Mouse (Mus musculus) urinary bladder, postnatal 25 days (tissue): ENCODE results near the gene Fam222a.
A peak's percentile ranks its signal among the peaks of the same experiment; 100 is the strongest.

Experiments
- DNase-seq: peaks from one replicate; pipeline ENCODE4 v3.0.0; 2022; ENCODE audit warnings: low spot score

The Fam222a gene

GRCm38 (mm10) chr5:114611968-114612608 is 44.3 kb downstream of the Fam222a start:
- peak; percentile 42 for DNase-seq

- no peak for DNase-seq
Observed at GRCm38 (mm10) chr5:114614863-114615262, 47.0 kb downstream of the Fam222a start.

GRCm38 (mm10) chr5:114616336-114617061 is 48.7 kb downstream of the Fam222a start:
- no peak for DNase-seq

- DNase-seq: no peak
Observed at GRCm38 (mm10) chr5:114617809-114618208, 50.0 kb downstream of the Fam222a start.

GRCm38 (mm10) chr5:114618851-114619250 is 51.0 kb downstream of the Fam222a start:
- peak; percentile 69 for DNase-seq

- no peak for DNase-seq
Observed at GRCm38 (mm10) chr5:114620305-114620704, 52.5 kb downstream of the Fam222a start.

- peak; percentile 62 for DNase-seq
Observed at GRCm38 (mm10) chr5:114625590-114625989, 57.8 kb downstream of the Fam222a start.

- DNase-seq: no peak
Observed at GRCm38 (mm10) chr5:114631336-114631735, 63.5 kb downstream of the Fam222a start.

- no peak for DNase-seq
Observed at GRCm38 (mm10) chr5:114636091-114636490, 68.3 kb downstream of the Fam222a start.

- DNase-seq: peak; percentile 90
Observed at GRCm38 (mm10) chr5:114638769-114639644, 71.2 kb downstream of the Fam222a start.

- DNase-seq: no peak
Observed at GRCm38 (mm10) chr5:114639645-114639957, 71.8 kb downstream of the Fam222a start.

- no peak for DNase-seq
Observed at GRCm38 (mm10) chr5:114640809-114641208, 73.0 kb downstream of the Fam222a start.

GRCm38 (mm10) chr5:114644918-114645317 is 77.1 kb downstream of the Fam222a start:
- DNase-seq: no peak

- no peak for DNase-seq
Observed at GRCm38 (mm10) chr5:114645916-114646315, 78.1 kb downstream of the Fam222a start.

- peak; percentile 56 for DNase-seq
Observed at GRCm38 (mm10) chr5:114647211-114647974, 79.6 kb downstream of the Fam222a start.

GRCm38 (mm10) chr5:114648728-114649311 is 81.0 kb downstream of the Fam222a start:
- no peak for DNase-seq

- DNase-seq: no peak
Observed at GRCm38 (mm10) chr5:114651002-114651401, 83.2 kb downstream of the Fam222a start.

- DNase-seq: no peak
Observed at GRCm38 (mm10) chr5:114651449-114651848, 83.6 kb downstream of the Fam222a start.

- DNase-seq: no peak
Observed at GRCm38 (mm10) chr5:114653656-114654437, 86.0 kb downstream of the Fam222a start.

- no peak for DNase-seq
Observed at GRCm38 (mm10) chr5:114655721-114656120, 87.9 kb downstream of the Fam222a start.

- no peak for DNase-seq
Observed at GRCm38 (mm10) chr5:114656305-114656704, 88.5 kb downstream of the Fam222a start.
